Mouse (Mus musculus) left cerebral cortex, postnatal 25 days (tissue): ENCODE measurements around the gene Lmnb2. TPM values are rescaled to one million over a fixed set of nuclear protein-coding genes. Genes with fewer than 3 reads are reported as not detected.

ENCODE experiments used
- DNase-seq, 2 experiments: peaks; one replicate each; pipeline ENCODE4 v3.0.0; 2022; ENCODE audit warnings: low spot score in 2 of 2, mixed read lengths in 1 of 2
- intact Hi-C: fragments of 180-260 bp; cut with DNase I; formaldehyde crosslinking; loops from one replicate; pipeline ENCODE4 v1.15.1; 2025
- total RNA-seq, 2 experiments: library from RNA; stranded (reverse); gene quantifications; 2 replicates each; pipeline ENCODE4 v1.2.3; 2021

Lmnb2 gene
- total RNA-seq: 10 to 100 TPM; 15.1 to 18.9 TPM

DNA sequence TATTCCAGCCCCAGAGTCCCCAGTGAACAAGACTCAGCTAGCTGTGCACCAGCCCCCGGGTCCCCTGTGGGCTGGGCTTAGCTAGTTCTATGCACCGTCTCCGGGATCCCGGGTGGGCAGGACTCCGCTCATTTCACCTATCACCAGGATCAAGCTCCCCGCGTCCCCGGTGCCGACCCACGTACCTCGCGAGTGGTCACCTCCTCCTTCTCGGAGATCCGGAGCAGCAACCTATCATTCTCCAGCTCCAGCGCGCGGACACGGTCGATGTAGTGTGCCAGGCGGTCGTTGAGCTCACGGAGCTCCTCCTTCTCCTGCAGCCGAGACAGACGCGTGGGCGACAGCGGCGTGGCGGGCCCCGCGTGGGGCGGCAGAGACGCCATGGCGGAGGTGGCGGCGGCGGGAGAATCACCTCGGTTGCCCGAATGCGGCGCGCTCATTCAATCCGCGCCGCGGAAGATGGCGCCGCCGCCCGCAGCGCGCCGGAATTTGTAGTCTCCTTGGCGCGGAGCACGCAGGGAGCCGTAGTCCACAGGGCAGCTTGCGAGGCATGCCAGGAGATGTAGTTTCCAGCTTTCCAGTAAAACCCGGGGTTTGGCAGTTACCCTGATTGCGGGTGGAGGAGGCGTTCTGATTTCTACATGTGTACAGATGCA is at the start of gene Lmnb2:
Lmnb2 (minus strand) TSS at position 467 of the 656 bp plus-strand sequence.
- intact Hi-C loops: no loop called here

DNA sequence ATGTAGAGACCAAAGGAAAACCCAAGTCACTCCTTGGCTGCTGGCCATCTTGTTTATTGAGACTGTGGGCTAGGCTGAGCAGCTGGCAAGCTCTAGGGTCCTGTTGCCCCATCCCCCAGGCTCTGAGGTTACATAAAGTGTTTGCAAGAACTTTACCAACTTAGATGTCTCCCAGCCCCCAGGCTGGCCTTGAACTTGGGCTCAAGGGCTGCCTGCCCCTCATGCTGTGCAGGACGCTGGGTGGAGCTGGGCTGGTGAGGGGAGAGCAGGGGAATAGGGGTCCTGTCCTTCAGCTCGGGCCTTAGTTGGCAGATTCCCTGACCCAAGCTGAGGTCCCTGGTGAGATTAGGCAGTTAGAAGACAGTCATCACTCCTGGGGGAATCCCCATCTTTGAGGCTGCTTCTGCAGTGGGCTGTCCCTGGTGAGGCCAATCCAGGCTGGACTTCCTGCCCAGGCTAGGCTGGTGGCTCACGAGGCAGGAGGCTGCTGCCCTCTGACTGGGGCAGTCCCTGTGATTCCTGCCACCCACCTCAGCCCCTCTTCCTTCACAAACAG is 49.1 kb upstream of the Lmnb2 start:
- intact Hi-C loops: no loop called here
- DNase-seq: no peak

More for the DNA sequence above, at the start of gene Lmnb2:
- peak; percentile 85 to 91 for DNase-seq

DNA sequence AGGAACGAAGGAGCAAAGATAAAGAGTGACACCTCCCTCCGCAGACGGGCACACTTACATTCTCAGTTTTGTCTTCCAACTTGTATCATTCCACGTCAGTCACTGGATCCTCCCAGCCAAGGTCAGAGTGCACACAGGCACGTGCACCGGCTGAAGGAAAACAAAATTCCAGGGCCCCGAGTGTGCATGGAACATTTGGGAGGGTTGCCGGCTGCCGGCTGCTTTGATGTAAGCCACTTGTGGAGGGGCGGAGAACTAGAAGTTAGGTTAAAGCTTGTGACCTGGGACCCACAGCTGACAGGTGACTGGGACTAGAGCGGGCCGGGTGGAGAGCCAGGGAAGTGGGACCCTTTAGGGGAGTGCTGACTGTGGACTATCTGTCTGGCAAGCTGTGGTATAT is 48.3 kb upstream of the Lmnb2 start:
- no peak for DNase-seq
- intact Hi-C loops: no loop called here

DNA sequence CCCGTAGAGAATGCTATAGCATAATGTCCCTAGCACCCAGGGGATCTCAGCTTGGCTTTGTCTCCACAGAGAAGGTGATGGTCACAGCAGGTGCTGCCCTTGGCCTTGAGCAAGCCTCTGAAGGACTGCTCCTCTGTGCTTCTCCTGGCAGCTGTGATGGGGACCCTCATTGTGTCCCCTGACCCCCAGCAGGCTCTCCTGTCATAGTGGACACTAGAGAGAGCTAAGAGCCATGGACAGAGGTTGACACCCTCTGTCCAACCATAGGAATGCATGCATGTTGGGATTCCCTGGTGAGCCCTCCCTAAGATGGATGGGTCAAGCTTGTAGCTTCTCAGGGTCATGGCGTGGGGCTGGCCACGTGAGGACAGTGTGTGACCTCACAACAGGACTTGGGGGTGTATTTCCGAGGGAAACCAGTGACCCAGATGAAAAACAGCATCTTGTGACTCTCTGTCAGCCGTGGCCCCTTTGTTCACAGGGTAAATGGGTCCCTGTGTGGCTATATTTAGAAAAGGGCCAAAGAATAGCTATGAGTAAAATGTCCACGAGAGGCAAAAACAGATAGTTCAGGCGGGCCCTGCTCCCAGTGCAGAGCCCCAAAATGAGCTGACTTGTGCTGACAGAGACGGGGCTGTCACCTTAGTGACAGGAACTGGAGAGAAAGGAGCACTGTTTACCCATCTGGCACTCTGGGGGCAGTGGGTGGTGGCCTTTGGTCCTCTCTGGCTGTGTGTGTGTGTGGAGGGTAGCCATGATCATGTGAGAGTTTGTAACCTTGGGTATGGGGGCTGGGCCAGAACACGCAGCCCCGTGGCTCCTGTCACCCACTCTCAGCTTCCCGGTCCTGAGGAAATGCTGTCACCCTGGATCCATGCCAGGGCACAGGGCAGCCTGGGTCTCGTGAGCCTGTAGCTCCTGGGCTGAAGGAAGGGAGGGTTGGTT is 45.3 kb upstream of the Lmnb2 start:
- DNase-seq: no peak
- intact Hi-C loops: no loop called here

DNA sequence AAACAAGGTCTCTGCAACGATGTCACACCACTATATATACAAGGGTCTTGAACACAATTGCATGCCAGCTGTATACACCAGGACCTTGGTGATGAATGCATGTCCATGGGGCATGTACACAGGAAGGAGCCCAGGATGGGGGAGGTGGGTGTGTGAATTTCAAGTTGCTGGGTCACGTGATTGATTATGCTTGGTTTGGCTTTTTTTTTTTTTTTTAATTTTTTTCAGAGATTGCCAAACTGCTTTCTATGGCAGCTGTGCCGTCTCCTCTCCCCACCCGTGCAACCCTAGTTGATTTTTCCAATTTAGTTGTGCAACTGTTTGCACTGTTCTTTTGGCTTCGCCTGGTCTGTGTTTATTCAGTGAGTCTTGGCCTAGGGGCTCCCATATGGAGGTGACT is 44.5 kb upstream of the Lmnb2 start:
- intact Hi-C loops: no loop called here
- no peak for DNase-seq

DNA sequence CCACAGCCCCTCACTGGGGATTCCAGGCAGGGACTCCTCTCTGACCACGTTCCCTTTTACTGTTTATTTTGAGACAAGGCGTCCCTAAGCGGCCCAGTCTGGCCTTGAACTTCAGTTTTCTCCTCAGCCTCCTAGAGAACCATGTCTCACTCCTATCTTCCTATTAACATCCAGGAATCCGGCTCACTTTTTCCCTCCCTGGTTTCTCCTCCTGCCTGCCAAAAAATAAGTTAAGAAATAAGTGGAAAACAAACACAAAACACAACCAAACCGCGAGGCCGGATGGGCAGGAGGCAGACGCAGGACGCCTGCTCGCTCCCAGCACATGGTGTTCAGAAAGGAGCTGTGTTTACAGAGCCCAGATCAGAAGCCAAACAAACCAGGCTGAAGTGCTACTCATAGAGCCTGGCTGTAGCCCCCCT is 44.0 kb upstream of the Lmnb2 start:
- intact Hi-C loops: no loop called here
- no peak for DNase-seq

DNA sequence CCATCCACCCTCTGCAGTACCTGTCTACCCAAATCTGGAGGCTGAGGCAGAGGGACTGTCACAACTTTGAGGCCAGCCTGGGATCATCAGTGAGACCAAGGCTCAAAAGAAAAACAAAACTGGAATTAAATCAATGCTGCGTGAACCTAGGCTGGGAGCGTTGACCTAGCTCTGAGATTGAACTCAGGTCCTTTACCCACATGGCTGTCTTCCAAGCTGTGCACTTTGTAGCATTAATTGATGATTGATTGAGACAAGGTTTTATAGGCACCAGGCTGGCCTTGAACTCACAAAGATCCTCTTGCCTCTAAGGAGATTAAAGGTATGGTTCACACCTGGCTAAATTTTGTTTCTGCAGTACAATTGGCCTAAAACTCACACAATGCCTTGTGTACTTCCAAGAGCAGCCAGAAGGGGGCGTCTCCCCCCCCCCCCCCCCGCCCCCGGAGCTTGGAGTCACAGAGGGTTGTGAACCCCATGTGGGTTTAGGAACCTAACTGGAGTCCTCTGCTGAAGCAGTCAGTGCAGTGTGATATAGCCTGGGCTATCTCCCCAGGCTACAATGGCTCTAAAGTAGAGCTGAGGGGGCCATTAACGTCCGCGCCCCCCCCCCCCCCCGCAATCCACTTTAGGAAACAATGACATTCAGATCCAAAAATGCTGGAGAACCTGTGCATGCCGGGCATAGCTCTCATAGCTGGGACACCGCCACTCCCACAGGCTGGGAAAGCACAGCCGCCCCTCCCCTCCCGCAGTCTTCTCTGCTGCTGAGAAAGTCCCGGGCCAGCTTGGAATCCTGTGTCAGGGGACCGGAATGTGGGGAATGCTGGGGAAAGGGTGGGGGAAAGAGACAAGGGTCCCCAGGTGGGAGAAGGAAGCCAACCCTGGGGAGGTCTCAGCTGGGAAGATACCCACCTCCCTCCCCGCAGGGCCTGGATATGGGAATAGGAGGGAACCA is 42.8 kb upstream of the Lmnb2 start:
- intact Hi-C loops: no loop called here
- DNase-seq: no peak

DNA sequence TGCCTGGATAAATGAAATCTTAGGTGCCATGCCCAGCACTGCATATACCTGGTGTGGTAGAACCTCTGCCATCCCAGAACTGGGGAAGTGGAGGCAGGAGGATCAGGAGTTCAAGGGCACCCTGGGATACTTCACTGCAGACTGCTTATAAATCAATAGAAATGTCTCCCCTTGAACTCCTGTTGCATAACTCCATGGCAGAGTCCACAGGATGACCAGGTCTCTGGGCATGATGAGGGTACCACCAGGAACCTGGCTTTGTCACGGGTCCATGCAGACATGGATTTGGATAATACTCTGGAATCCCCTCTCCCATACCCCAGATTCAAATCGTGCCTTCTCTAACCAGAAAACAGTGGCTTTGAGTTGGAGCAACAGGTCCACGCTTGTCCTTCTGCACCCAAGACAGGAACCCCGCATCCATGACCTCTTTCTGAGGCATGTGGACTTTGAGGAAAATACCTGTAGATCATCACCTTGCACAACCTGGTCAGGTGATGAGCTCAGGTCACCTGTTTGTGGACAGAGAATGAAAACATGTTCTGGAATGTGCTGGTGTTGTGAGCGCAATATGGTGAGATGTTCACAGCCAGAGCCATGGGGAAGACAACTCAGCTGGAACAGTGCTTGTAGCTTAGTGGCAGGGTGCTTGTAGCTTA is 41.1 kb upstream of the Lmnb2 start:
- DNase-seq: no peak
- intact Hi-C loops: no loop called here

DNA sequence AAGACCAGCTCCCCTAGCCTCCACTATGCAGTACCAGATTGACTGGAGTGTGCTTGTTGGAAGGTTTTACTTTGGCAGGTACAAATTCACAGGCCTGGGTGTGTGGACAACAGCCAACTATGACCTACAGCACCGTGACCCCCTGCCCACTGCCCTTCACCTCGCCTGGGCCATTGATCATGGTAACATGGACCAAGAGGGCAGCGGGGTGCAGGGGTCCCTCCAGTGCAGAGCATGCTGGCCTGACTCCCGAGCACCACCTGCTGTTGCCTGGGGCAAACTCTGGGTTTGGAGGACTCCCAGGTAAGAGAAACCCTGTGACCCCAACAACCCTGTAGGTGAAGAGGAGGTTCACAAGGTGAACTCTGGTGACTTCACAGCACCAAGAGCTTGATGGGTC is 39.7 kb upstream of the Lmnb2 start:
- intact Hi-C loops: no loop called here
- no peak for DNase-seq

DNA sequence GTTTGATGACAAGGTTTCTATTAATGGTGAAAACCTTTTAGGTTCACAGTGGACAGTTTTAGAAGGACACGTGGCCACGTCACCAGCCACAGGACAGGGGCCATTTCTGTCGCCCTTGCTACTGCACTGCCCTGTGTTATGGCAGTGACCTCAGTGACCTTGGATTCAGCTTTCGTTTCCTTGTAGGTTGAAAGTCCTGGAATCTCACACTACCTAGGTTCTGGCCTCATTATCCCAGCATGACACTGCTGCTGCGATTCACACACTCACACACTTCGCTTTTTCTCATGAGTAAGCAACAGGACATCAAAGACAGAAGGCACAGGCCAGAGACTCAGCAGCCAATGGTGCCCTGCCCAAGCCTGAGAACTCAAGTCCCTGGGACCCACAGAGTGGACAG is 38.9 kb upstream of the Lmnb2 start:
- intact Hi-C loops: no loop called here
- DNase-seq: no peak

DNA sequence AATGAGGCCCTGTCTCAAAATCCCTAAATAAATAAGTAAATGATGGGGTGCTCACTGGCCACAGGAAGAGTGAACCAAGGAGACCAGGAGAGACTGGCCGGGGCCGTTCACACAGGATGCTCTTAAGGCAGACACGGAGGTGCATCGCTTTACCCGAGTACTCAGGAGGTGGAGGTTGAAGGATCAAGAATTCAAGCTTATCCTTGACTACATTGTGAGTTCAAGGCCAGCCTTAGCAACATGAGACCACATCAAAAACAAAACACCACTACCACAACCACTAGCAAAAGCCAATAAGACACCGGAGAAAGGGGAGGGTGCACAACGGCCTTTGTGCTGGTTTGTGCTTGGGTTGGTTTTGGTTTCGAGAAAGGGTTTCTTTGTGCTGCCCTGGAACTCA is 38.3 kb upstream of the Lmnb2 start:
- intact Hi-C loops: no loop called here
- no peak for DNase-seq

DNA sequence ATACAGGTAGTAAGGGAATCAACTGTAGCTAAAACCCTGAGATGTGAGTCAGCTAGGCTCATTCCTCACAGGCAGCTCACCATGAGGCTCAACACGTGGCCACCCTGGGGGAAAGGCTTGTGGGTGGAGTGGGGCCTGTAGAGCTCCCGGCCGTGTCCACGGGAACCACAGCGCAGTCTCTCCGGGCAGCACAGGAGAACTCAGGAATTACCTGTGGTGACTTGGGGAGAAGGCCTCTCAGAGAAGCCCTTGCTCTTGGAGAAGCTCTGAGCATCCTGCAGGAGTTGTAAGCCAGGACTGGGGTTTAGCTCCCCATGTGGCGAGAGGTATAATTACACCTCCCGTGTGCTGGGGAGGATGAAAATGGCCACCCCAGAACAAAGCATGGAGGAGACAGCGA is 37.5 kb upstream of the Lmnb2 start:
- intact Hi-C loops: no loop called here
- DNase-seq: peak; percentile 54 to 69

DNA sequence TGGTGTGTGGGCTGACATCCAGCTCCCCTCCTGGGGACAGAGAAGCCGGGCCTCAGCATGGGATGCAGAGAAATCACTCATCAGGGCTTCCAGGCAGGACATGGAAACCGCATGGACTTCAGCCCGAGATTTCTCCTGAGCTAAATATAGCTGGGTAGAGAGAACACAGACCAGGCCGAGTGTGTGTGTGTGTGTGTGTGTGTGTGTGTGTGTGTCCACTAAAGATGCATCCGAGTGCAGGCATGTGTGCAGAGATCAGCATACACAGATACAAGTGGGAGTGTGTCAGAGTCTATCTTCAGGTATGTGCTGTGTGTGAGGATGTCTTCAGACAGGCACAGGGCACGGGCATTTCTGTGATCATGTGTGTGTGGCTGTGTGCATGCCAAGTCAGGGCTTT is 36.8 kb upstream of the Lmnb2 start:
- intact Hi-C loops: no loop called here
- no peak for DNase-seq

DNA sequence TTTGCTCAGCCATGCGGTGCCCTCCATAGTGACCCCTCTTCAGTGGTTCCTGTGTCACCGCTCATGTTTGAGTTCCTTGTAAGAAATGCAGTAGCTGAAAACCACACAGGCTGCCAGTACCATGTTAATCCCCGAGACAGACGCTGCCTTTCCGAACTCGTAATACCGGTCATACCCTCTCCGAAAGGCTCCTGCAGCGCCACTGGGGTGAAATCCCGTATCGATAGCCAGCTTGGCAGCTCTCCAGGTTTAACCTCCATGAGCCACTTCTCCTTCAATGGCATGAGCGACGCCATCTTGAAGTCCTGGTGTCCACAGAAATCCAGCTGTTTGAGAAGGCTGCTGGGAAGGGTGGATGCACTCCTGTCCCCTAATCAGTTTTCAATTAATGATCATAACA is 36.4 kb upstream of the Lmnb2 start:
- intact Hi-C loops: no loop called here
- no peak for DNase-seq

DNA sequence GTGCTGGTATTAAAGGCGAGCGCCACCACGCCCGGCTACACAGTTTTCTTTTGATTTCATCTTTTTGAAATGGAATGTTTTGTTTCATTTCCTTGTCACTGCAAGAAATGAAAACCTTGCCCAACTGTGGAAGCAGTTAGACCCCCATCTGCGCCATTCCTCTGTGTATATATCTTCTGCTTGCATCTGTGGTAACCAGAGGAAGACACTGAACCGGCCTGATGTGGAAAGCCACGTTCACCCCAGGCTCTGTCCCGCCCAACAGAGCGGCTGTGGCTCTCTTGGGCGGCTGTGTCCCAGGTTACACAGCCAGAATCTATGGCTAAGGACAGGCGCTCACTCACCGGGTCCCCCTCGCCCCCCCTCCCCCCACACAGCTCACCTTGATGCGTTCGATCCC is 34.4 kb upstream of the Lmnb2 start:
- no peak for DNase-seq
- intact Hi-C loops: no loop called here

DNA sequence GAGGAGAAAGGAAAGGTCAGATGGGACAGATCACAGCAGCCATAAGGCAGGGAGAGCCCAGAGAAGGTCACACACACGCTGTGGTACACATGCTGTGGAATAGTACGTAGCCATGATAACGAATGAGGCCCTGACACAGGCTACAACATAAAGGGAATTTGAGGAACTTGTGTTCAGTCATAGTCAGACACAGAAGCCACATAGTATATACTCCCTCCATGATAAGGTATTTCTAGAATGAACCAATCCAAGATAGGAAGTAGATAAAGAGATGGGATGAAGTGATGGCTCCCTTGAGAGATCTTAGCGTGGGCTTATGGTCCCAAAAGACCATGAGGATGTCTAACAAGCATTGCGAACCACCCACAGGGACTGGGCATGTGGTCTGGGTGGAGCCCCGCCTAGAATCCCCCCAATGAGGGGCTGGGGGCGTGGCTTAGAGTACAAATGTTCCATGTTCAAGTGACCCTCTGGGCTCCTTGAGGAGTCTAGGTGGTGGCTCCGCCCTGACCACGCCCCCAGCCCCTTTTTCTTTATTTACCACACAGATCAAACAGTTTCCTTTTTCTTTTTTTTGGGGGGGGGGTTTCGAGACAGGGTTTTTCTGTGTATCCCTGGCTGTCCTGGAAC is 33.8 kb upstream of the Lmnb2 start:
- intact Hi-C loops: no loop called here
- no peak for DNase-seq

DNA sequence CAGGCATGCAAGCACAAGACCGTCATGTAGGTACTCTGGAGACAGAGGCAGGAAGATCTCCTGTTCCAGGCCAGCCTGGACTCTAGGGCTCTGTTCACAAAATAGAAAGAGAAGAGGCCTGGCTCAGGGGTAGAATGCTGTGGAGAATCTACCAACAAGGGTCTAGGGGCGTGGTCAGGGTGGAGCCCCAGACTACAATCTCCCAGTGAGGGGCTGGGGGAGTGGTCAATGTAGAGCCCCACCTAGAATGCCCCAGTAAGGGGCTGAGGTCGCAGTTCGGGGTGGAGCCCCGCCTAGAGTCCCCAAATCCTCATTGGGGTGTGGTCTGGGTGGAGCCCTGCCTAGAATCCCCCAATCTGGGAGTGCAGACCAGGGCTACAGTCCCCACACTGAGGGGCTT is 32.3 kb upstream of the Lmnb2 start:
- DNase-seq: no peak
- intact Hi-C loops: no loop called here

DNA sequence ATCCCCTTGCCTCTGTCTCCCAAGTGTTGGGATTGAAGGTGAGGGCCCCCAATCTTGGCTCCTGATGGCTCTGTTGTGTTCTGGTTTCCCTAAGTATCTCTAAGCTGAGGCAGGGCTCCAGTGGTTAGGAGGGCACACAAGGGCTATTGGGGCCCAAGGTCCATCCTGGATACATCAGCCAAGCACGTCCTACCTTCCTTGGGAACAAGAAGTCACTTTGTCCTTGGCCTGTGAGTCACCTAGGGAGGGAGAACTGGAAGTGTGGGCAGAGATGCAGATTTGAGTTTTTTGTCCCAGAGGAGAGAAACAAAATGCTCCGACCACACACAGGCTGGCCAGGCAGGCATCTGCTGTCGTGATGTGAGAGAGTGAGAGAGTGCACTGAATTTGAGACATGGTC is 31.0 kb upstream of the Lmnb2 start:
- intact Hi-C loops: no loop called here
- DNase-seq: no peak

DNA sequence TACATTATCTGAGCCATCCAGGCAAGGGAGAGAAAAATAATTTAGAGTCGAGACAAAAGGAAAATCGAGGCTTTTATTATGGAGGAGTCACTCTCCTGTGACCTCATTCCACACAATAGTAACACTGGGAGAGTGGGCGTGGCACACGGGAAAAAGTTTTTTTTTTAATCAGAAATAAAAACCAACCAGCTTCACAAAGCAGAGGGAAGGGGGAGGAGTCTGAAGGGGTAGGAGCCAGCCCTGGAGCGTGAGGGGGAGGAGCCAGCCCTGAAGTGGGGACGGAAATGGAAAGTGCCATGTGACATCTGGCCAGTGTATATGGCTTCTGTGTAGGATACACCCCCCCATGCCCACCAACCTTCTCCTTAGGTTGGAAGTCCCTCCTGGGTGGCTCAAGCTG is 30.5 kb upstream of the Lmnb2 start:
- intact Hi-C loops: no loop called here
- no peak for DNase-seq
